Mouse (Mus musculus) liver, embryonic 16.5 days (tissue): Measurements from ENCODE around the gene Paqr5. TPM values are rescaled to one million over a fixed set of nuclear protein-coding genes. Genes with fewer than 3 reads are reported as not detected.

Experiments used
- ATAC-seq: fragments of 200-750 bp; cut with Nextera tagmentation; 2 replicates; pipeline ENCODE4 v1.8.0; 2017; ENCODE audit warnings: low read depth, mild to moderate bottlenecking, moderate number of reproducible peaks, moderate library complexity
- H3K27ac ChIP-seq: fragments of 300-500 bp; sonication (generic); 2 replicates; pipeline ENCODE4 v1.5.1; 2014; ENCODE audit warnings: mild to moderate bottlenecking, low read length
- H3K27me3 ChIP-seq: fragments of 300-500 bp; sonication (generic); 2 replicates; pipeline ENCODE4 v1.6.1; 2014; ENCODE audit warnings: low read depth, low read length, mixed read lengths; ENCODE audit not compliant: control insufficient read depth, insufficient read depth
- H3K36me3 ChIP-seq: fragments of 300-500 bp; sonication (generic); 2 replicates; pipeline ENCODE4 v1.6.1; 2014; ENCODE audit warnings: mild to moderate bottlenecking; ENCODE audit not compliant: control insufficient read depth, insufficient read depth
- H3K4me1 ChIP-seq: fragments of 300-500 bp; sonication (generic); 2 replicates; pipeline ENCODE4 v1.6.1; 2014; ENCODE audit warnings: low read depth, low read length, mixed read lengths; ENCODE audit not compliant: control insufficient read depth
- H3K4me2 ChIP-seq: fragments of 300-500 bp; sonication (generic); 2 replicates; pipeline ENCODE4 v1.6.1; 2014; ENCODE audit warnings: low read depth, low read length, mixed read lengths
- H3K4me3 ChIP-seq: fragments of 300-500 bp; sonication (generic); 2 replicates; pipeline ENCODE4 v1.5.1; 2014; ENCODE audit warnings: low read depth, mild to moderate bottlenecking, low read length
- H3K9ac ChIP-seq: fragments of 300-500 bp; sonication (generic); 2 replicates; pipeline ENCODE4 v1.6.1; 2014; ENCODE audit warnings: low read depth, low read length
- H3K9me3 ChIP-seq: fragments of 300-500 bp; sonication (generic); replicated peaks from 2 replicates; pipeline ENCODE4 v1.6.1; 2016; ENCODE audit warnings: low read length; ENCODE audit not compliant: control insufficient read depth
- WGBS: fragments of 180-500 bp; shearing (Covaris S2); extraction: QIAGEN DNeasy Blood & Tissue Kit; methylation state at CpG from one replicate; pipeline ENCODE4 v1.1.7; 2014; ENCODE audit not compliant: insufficient replicate concordance; 5-methylcytosine and 5-hydroxymethylcytosine counted together
- polyA plus RNA-seq: library from polyadenylated mRNA; unstranded; fragments of >200 nt; fragmentation: Nextera tagmentation; extraction: Ambion mirVana; gene quantifications from 2 replicates; pipeline ENCODE4 v1.2.1, GENCODE M21; 2015

The Paqr5 gene
- polyA plus RNA-seq, 1 experiment from 2014 or later = 0.92 TPM

DNA sequence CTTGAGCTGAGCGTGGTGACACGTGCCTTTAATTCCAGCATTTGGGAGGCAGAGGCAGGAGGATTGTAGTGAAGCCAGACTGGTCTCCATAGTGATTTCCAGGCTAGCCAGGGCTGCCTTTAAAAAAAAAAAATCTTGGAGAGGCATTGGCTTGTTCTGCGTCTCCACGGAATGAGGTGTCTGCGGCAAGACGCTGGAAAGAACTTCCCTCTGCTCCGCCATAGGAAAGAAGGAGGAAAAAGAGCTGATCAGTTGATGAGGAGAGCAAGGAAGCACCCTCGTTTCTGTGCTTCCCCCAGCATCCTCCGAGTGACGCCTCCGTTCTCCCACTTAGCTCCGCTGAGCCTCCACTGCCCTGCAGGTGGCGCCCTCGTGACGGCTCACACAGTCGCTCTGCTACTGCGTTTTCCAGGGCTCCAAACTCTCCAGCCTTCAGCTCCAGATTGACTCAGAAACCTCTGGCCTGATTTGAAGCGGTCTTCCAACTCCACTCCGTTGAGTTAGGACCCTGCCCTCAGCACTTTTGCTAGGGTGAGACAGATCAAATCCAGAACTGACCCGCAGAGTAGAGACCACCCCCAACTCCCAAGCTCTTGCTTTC, 13.5 kb upstream of the Paqr5 start:
- Histone ChIP-seq H3K9me3 (no peaks in the 10 kb centered on the region), H3K36me3 (no peaks in the 10 kb centered on the region), H3K9ac (no peak overlapping the region), H3K4me2 (no peak overlapping the region), H3K4me3 (no peak overlapping the region), H3K27me3 (no peaks in the 10 kb centered on the region), H3K4me1 (no peaks in the 10 kb centered on the region), H3K27ac (no peak overlapping the region)
- WGBS = 5% methylated on average over 20 of the region's 20 CpGs
- ATAC-seq = 0 out of 2 replicates have a peak, but pooled peaks have one; percentile 39

DNA sequence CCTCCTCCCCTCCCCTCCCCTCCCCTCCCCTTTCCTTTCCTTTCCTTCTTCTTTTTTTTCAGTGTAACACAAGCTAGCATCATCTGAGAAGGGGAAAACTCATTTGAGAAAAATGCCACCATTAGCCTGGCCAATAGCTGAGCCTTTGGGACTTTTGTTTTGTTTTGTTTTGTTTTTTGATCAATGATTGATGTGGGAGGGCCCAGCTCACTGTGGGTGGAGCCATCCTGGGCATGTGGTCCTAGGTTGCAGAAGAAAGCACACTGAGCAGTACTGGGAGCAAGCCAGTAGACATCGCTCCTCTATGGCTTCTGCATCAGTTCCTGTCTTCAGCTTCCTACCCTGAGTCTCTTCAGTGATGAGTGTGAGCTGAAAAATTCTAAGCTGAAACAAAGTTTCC, 9.2 kb upstream of the Paqr5 start:
- Histone ChIP-seq H3K36me3 (no peaks in the 10 kb centered on the region), H3K4me3 (no peak overlapping the region), H3K27me3 (no peaks in the 10 kb centered on the region), H3K4me1 (no peaks in the 10 kb centered on the region), H3K27ac (no peak overlapping the region), H3K9me3 (no peaks in the 10 kb centered on the region), H3K9ac (no peak overlapping the region), H3K4me2 (no peak overlapping the region)
- no peak for ATAC-seq
- WGBS = 75% methylated on average over 1 of the region's 1 CpGs

GRCm38 (mm10) chr9:62032206-62032605, 5.5 kb upstream of the Paqr5 start:
- ATAC-seq = no peak
- no peaks in the 10 kb centered on the region for H3K27me3 ChIP-seq
- no peaks in the 10 kb centered on the region for H3K36me3 ChIP-seq
- no peak overlapping the region for H3K9ac ChIP-seq
- 66% methylated on average over 3 of the region's 3 CpGs for WGBS
- H3K4me1 ChIP-seq = no peaks in the 10 kb centered on the region
- no peak overlapping the region for H3K4me3 ChIP-seq
- no peak overlapping the region for H3K27ac ChIP-seq
- H3K4me2 ChIP-seq = no peak overlapping the region
- H3K9me3 ChIP-seq = no peaks in the 10 kb centered on the region

DNA sequence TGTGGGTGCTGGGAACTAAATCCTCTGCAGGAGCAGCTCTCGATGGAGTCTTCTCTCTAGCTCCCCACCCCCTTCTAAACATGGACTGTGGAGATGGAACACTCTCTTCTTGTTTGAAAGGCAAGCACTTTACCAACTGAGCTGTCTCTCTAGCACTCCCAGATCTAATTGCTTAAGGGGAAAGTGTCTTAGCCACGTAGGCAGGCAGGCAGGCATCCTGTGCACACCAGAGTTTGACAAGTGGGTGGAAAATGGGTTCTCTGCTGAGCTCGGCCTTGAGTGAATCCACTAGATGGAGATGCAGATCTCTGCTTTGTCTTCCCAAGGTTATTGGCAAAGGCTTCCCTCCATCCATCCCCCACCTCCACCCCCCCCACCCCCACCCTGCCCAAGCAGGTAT, 1.4 kb upstream of the Paqr5 start:
- Histone ChIP-seq H3K27me3 (peaks cover 20% of the 10 kb centered on the region), H3K4me2 (no peak overlapping the region), H3K36me3 (no peaks in the 10 kb centered on the region), H3K9ac (no peak overlapping the region), H3K27ac (no peak overlapping the region), H3K4me3 (no peak overlapping the region), H3K9me3 (no peaks in the 10 kb centered on the region), H3K4me1 (peaks cover 7% of the 10 kb centered on the region)
- 42% methylated on average over 3 of the region's 3 CpGs for WGBS
- ATAC-seq = no peak

DNA sequence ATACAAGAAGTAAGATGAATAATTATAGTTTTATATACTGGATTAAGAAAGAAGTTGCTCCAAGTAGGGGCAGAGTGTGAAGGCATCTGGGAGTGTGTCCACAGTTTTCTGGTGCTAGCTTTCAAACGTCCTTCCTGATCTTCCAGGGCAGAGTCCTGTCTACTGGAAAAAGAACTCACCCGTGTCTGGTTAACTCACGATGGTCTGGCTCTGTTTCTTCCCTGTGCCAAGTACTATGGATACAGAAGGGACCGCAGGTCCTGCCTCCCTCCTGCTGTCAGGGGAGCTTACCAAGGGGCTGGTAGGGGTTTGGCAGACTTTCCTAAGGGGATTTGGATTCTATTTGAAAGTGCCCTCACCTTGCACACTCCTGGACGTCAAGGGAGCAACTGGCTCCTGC, 1.6 kb downstream of the Paqr5 start:
- H3K27me3 ChIP-seq = peaks cover 20% of the 10 kb centered on the region
- no peak overlapping the region for H3K4me2 ChIP-seq
- no peak overlapping the region for H3K9ac ChIP-seq

DNA sequence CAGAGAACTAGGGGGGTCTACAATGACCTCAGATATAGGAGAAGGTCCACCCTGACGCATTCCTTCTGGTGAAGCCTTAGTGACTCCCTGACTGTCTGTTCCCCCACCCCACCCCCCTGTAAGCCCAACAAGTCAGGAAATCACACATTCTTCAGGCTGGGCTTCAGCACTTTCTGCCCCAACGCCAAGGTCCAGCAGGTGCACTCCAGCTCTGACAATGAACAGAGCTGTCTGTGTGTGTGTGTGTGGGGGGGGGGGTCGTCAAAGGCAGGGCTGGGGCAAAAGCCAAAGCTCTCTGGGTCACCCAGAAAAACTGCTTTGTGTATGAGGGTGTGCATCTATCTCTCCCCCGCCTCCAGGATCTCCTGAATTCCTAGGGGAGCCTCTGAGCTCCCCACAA, 2.8 kb downstream of the Paqr5 start:
- Histone ChIP-seq H3K27me3 (peaks cover 20% of the 10 kb centered on the region), H3K9me3 (no peaks in the 10 kb centered on the region), H3K4me3 (no peak overlapping the region), H3K4me1 (peaks cover 10% of the 10 kb centered on the region), H3K36me3 (no peaks in the 10 kb centered on the region), H3K4me2 (no peak overlapping the region), H3K27ac (no peak overlapping the region), H3K9ac (no peak overlapping the region)
- WGBS = 33% methylated on average over 4 of the region's 4 CpGs
- ATAC-seq = no peak

More for the DNA sequence above, 1.6 kb downstream of the Paqr5 start:
- 37% methylated on average over 5 of the region's 5 CpGs for WGBS
- H3K27ac ChIP-seq = no peak overlapping the region
- no peaks in the 10 kb centered on the region for H3K9me3 ChIP-seq
- peaks cover 10% of the 10 kb centered on the region for H3K4me1 ChIP-seq
- no peak overlapping the region for H3K4me3 ChIP-seq
- no peaks in the 10 kb centered on the region for H3K36me3 ChIP-seq
- ATAC-seq = no peak

DNA sequence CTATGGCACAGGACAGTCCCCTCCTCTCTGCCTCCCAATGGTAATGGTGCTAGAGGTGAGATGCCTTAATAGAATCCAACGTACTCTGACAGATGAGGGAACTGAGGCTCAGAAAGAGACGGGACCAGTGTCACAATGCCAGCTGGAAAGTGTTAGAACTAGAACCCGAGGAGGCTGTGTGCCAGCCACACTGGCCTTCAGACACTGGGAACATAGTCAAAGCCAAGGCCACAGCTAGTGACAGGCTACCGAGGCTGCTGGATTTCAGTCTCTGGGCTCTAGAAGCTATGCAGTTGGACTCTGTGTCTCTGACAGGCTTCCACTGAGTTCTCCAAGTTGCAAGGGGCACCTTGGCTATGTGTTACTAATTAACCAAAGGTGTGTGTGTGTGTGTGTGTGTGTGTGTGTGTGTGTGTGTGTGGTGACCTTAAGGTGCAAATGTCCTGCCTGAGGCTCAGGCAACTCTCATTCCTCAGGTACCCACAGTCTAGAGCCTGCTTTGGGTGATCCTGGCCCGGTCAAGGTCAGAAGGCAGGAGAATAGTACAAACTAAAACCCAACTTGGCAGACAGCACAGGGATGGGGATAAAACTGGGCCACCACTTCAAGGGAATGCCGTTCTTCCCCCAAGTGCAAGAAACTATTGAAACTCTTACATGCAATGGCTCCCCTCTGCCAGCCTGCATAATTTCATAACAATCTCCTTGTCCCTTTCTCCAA, 3.5 kb downstream of the Paqr5 start:
- Histone ChIP-seq H3K4me3 (no peak overlapping the region), H3K9ac (no peak overlapping the region; the same call in 1 of the 2 replicates), H3K27ac (no peak overlapping the region), H3K27me3 (peaks cover 20% of the 10 kb centered on the region), H3K4me1 (peaks cover 10% of the 10 kb centered on the region), H3K9me3 (no peaks in the 10 kb centered on the region), H3K36me3 (no peaks in the 10 kb centered on the region), H3K4me2 (no peak overlapping the region)
- ATAC-seq = no peak
- WGBS = 65% methylated on average over 6 of the region's 6 CpGs

DNA sequence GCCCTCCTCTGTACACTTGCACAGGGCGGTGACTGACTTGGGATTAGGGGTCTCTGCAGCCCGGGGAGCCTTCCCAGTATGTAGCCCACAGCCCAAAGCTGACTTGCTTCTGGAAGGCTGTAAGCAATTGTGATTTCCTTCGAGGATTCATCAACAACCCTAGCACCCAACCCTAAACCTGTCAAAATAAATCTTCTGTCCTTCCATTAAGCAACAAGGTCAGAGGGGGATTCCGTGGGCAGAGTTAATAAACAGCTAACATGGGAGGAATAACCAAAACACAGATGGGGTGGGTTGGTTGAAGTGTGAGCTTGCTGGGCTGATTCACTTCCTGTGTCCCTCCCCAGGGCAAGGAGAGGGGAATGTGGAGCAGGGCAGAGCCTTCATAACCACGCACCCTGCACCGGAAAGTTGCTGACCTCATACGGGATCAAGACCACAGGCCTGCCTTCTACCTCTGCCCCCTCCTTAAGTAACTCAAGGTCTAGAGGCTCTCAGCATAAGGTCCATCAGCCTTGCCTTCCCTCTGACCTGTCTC, 5.0 kb downstream of the Paqr5 start:
- ATAC-seq = no peak; the same call in 1 of the 2 replicates
- no peaks in the 10 kb centered on the region for H3K9me3 ChIP-seq
- H3K4me3 ChIP-seq = no peak overlapping the region
- 31% methylated on average over 7 of the region's 7 CpGs for WGBS
- no peak overlapping the region for H3K27ac ChIP-seq
- no peak overlapping the region for H3K4me2 ChIP-seq
- H3K4me1 ChIP-seq = peaks cover 7% of the 10 kb centered on the region
- H3K36me3 ChIP-seq = no peaks in the 10 kb centered on the region
- no peak overlapping the region for H3K9ac ChIP-seq
- H3K27me3 ChIP-seq = peaks cover 16% of the 10 kb centered on the region

- Histone ChIP-seq H3K4me3 (no peak overlapping the region), H3K9me3 (no peaks in the 10 kb centered on the region), H3K4me2 (no peak overlapping the region), H3K27ac (no peak overlapping the region), H3K9ac (no peak overlapping the region), H3K4me1 (peaks cover 3% of the 10 kb centered on the region), H3K36me3 (no peaks in the 10 kb centered on the region), H3K27me3 (peaks cover 5% of the 10 kb centered on the region; the same call in 1 of the 2 replicates)
- WGBS = 12% methylated on average over 7 of the region's 7 CpGs
- ATAC-seq = no peak
These were observed 6.4 kb downstream of the Paqr5 start for GRCm38 (mm10) chr9:62020259-62020658.
